Mouse (Mus musculus) left cerebral cortex, postnatal 25 days (tissue): ENCODE results near the gene Fam170b. TPM values are rescaled to one million over a fixed set of nuclear protein-coding genes. Genes with fewer than 3 reads are reported as not detected.

Source experiments
- DNase-seq, 2 experiments: peaks; one replicate each; pipeline ENCODE4 v3.0.0; 2022; ENCODE audit warnings: low spot score in 2 of 2, mixed read lengths in 1 of 2
- intact Hi-C: fragments of 180-260 bp; cut with DNase I; formaldehyde crosslinking; loops from one replicate; pipeline ENCODE4 v1.15.1; 2025
- total RNA-seq, 2 experiments: library from RNA; stranded (reverse); gene quantifications; 2 replicates each; pipeline ENCODE4 v1.2.3; 2021

The Fam170b gene
- total RNA-seq, result not detected

- no peak for DNase-seq
- intact Hi-C loops, result no loop called here
Measured at GRCm38 (mm10) chr14:32833847-32834246, at the start of gene Fam170b. Gene Fam170b, plus strand, starts transcription at chr14:32833962.

DNA sequence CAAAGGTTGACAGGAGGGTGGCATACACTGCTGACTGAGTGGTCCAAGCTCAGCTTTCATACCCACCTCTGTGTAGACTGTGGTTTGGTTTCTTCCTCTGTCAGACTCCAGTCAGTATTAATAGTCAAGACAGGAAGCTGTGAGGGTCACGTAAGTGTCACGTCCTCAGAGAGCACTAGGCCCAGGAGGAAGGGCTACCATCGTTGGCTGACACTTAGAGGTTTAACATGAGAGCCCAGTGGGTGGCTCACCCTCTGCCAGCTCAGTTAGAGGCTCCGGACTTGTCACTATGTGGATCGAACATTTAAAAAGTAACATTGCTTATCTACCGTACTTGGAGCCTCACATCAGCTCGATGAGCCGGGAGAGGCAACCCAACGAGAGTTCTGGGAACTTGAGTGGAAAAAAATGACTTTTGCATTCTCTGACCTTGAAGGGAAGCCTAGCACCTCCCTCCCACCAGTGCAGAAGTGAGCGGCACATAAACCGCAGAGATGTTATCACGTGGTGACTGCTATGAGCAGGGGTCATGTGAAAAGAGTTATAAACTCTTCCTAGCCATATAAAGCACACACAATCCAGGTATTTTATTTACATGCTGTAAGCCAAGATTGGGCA, 49.5 kb upstream of the Fam170b start:
- intact Hi-C loops, result no loop called here
- DNase-seq, result no peak

GRCm38 (mm10) chr14:32784748-32785134, 49.0 kb upstream of the Fam170b start:
- no peak for DNase-seq
- intact Hi-C loops, result no loop called here

- DNase-seq, result peak in 1 of 2 experiments; percentile 6
- intact Hi-C loops, result no loop called here
Measured at GRCm38 (mm10) chr14:32785556-32786130, 48.1 kb upstream of the Fam170b start, which contains the start of gene Tmem273. Gene Tmem273, plus strand, starts transcription at chr14:32785963.

DNA sequence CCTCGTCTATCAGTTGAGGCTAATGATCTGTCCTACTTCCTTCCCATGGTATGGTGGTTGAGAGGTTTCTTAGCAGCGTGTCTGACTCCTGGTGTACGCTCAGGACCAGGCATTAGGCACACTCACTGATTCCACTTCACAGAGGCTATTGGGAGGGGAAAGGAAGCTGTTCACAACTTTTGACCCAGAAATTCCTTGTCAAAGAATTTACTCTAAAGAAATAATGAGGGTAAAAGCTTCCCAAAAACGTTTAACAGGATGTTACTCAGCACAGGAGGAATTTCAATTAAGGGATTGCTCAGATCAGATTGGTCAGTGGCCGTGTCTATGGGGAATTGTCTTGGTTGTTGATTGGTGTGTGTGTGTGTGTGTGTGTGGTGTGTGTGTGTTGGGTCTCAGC, 46.1 kb upstream of the Fam170b start:
- DNase-seq, result no peak
- intact Hi-C loops, result no loop called here

DNA sequence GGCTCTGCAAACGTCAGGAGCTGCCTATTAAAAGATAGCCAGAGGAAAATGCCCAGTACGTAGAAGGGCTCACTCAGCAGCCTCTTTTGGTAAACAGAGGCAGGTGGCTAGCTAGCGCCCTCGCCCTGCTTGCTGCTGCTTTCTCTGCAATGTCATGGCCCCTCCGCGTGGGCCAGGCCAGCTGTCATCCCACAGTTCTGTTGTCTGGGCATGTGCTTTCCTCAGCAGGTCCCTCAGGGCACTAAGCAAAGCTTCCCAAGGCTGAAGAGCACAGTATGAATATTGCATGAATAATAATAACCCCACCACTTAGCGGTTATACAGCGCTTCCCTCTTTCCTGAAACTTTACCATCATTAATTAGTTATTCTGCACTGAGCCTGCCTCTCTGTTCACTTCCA, 37.4 kb upstream of the Fam170b start:
- no peak for DNase-seq
- intact Hi-C loops, result no loop called here

GRCm38 (mm10) chr14:32797803-32798202, 36.0 kb upstream of the Fam170b start:
- intact Hi-C loops, result no loop called here

DNA sequence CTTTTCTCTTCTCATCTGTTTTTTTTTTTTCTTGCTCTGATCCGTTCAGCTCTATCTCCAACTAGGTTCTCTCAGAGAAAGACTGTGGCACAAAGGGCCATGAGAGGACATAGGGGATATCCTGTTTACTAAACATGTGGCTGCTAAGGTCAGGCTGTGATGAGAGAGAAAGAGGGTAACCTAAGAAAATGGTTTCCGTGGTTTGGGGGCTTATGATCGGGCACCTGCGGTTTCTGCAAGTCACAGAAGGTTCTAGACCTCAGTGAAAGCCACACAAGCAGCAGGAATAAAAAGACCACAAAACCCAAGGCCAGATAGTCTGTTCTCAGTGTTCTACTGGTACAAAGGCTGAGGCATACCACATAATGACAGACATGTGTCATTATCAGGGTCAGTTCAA, 35.4 kb upstream of the Fam170b start:
- DNase-seq, result no peak
- intact Hi-C loops, result no loop called here

More at GRCm38 (mm10) chr14:32797803-32798202, 36.0 kb upstream of the Fam170b start:
- DNase-seq, result no peak

DNA sequence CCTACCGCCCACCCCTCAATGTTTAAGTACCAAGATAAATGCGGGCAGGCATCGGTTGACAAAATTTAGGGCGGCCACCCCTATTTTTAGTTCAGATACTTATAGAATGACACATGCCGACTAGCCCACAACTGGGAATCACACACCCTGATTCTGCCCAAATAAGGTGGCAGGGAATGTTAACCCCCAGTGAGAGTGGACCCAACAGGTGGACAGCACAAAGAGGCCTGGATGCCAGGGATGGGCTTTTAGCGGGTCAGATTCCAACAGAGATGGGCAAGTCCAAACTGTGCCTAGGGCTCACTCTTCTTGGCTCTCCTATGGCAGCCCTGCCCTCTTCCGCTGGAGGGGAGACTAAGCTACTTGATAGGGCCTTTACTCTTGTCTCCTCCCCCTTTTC, 33.7 kb upstream of the Fam170b start:
- no peak for DNase-seq
- intact Hi-C loops, result no loop called here

- no peak for DNase-seq
- intact Hi-C loops, result no loop called here
Measured at GRCm38 (mm10) chr14:32801016-32801661, 32.6 kb upstream of the Fam170b start.

DNA sequence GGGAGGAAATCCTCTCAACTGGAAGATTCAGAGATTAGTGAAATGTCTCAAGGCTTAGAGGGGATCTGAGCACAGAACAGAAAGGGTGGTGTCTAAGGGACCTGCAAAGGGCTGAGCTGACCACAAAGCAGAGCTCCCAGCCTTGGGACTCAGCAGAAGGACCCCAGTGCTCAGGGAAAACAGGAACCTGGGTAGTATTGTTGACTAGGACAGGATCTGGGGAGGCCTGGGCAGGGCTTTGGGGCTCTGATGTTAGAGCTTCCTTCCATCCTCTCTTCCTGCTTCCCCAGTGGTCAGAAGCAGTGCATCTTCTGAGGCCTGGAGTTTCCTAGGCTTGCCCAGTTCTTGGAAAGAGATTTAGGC, 32.1 kb upstream of the Fam170b start:
- intact Hi-C loops, result no loop called here
- DNase-seq, result no peak

GRCm38 (mm10) chr14:32810111-32810510, 23.7 kb upstream of the Fam170b start:
- DNase-seq, result no peak
- intact Hi-C loops, result no loop called here

DNA sequence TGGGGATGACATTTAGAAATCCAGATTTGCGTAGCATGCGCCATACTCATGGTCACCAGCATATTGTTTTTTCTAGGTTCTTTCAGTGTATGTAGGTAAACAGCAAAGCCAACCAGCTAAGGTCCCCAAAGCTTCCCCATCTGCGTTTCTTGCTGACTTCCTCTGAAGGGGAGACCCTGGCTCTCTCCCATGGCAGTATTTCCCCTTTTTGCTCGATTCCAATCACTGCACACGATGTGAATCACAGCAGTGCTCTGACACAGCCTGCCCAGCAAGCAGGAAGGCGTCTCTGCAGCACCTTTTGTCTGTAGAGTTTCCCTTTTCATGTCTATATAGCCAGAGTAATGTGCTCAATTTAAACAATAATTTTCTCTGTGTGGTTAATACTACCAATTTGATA, 21.3 kb upstream of the Fam170b start:
- intact Hi-C loops, result no loop called here
- DNase-seq, result no peak

GRCm38 (mm10) chr14:32814961-32815360, 18.8 kb upstream of the Fam170b start:
- intact Hi-C loops, result no loop called here
- no peak for DNase-seq

DNA sequence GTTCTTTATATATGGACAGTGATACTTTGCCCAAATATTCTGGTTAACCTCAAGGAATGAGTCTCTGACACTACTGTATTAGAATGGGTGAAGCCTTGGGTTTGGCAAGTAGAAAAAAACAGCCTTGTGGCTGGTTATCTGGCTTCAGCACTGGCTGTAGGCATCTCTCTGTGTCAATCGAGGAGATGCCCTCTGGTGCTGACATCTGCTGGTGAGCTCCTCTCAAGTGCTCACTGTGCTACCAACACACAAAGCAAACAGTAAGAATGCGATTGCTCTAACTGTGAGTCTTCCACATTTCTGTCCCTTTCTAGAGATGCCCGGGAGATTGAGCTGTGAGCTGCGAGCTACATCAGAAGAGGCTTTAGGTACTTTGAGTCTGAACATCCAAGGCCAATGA, 17.2 kb upstream of the Fam170b start:
- no peak for DNase-seq
- intact Hi-C loops, result no loop called here

DNA sequence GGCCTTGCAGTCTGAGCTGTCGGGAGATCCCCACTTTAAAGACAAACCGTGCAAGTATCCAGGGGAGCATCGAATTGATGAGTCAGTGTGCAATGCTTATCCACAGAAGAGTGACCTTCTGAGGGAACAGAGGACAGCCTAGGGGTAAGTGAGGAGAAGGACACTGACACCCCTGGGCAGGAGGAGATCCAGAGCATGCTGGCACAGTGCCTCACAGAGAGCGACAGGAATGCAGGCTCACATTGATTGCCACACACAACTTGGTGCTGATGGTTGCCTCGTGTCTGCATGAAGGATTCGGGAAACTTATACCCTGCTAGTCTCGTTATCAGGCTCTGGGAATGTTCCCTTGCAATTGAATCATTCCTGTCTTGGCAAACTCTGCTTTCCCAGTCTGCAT, 16.5 kb upstream of the Fam170b start:
- no peak for DNase-seq
- intact Hi-C loops, result no loop called here

GRCm38 (mm10) chr14:32819297-32819696, 14.5 kb upstream of the Fam170b start:
- DNase-seq, result no peak
- intact Hi-C loops, result no loop called here

- intact Hi-C loops, result no loop called here
- DNase-seq, result no peak
Measured at GRCm38 (mm10) chr14:32822812-32823211, 10.9 kb upstream of the Fam170b start.

GRCm38 (mm10) chr14:32823861-32824260, 9.9 kb upstream of the Fam170b start:
- intact Hi-C loops, result no loop called here
- no peak for DNase-seq

DNA sequence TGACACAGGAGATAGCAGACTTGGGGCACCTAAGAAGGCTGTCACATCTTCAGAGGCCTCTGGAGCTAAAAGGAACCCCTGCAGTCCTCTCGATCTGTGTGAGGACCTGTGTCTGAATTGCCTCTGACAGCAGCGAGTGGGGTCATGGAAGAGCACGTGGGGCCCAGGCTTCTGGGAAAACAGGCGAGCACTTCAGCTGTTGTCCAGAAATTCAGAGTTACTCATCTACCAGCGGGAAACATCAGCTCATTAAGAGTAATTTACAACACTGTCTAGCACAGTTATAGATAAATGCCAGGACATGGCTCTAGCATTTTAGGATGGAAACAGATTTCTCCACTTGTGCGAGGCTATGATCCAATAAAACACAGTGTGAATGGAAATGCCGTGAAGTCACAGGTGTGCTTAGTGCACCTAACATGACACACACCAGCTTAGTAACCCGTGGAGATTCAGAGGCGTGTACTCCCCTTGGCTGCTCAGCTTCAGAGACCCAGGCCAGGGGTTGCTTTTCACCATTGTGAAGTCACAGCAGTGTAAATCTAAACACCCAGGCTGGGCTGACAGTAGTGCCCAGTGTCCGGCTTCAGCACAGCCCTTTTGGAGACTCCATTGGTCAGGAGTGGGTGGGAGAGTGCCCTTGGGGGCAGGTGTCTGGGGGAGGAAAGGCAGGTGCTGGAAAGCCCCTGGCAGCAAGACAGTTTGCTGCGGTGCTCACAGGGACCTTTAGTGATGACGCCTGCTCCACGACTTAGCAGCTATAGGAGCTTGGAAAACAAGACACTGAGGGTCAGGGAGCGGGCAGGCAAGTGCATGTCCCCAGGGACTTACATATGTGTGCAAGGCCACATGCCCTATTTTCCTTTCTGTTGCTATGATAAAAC, 9.3 kb upstream of the Fam170b start:
- no peak for DNase-seq
- intact Hi-C loops, result loop anchor here (5.0 kb wide), 1 partner anchor 133 kb away; no protein-coding TSS in a partner anchor
